Mouse (Mus musculus): ENCODE measurements around the gene Grm4.
A peak's percentile ranks its signal among the peaks of the same experiment; 100 is the strongest.

DNA sequence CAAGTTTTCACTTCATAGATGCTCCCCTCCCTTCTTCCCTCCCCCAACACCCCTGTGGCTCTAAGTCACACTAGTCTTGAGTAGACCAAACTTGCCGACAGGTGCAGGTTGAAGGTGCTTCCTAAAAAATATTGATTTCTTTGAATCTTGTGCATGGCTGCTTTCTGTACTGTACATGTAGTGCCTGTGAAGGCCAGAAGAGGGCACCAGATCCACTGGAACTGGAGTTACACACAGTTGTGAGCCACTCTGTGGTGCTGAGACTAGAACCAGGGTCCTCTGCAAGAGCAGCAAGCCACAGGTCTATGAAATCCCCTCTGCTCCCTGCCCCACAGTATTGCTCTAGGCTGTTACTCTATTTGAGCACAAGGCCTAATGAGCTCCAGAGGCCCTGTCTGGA lies 144.1 kb downstream of the Grm4 start:
- TF ChIP-seq CTCF (IDR thresholded peaks at IDR 0.05; ENCODE audit: low read depth) (peak; percentile 39), EP300 (optimal IDR thresholded peaks at IDR 0.05) (no peak)

Data from stomach, postnatal 0 days (tissue).